ENCODE assay signal across 8 mouse cellular contexts in genomic region chr4:148008412-148008811, GRCm38 (mm10). TPM values are rescaled to one million over a fixed set of nuclear protein-coding genes. Genes with fewer than 3 reads are reported as not detected.
DNase-seq lines count a peak whose midpoint lies in the region; ATAC-seq and TF ChIP-seq lines count a peak whose summit lies in the region.

No protein-coding gene starts in this region.

- peak; percentile 19; the same call in 1 of the 2 replicates for TF ChIP-seq CTCF in thymus, adult 2 months (IDR thresholded peaks at IDR 0.05; ENCODE audit: borderline replicate concordance, control insufficient read depth, extremely low read depth, insufficient read depth, low read length, poor library complexity)
- peak; percentile 70 for TF ChIP-seq CTCF in lung, postnatal 0 days (IDR thresholded peaks at IDR 0.05)
- TF ChIP-seq CTCF in small intestine, adult 2 months (IDR thresholded peaks at IDR 0.05; ENCODE audit: extremely low read depth, insufficient read length, insufficient replicate concordance, low read depth, low read length), result peak; percentile 55; the same call in 1 of the 2 replicates

- H3K4me1 ChIP-seq in thymus, adult 2 months (replicated peaks; ENCODE audit: control insufficient read depth, insufficient read depth, low read length), result no peaks in the 10 kb centered on the region
- no peaks in the 10 kb centered on the region for H3K4me1 ChIP-seq in lung, postnatal 0 days (ENCODE audit: insufficient read depth, low read depth, low read length)
- H3K4me1 ChIP-seq in small intestine, adult 2 months (ENCODE audit: control insufficient read depth, insufficient read depth, insufficient read length, low read length), result no peaks in the 10 kb centered on the region

- TF ChIP-seq EP300 in lung, postnatal 0 days (IDR thresholded peaks at IDR 0.05), result no peak

- ATAC-seq in cerebellum, adult (ENCODE audit: insufficient number of reproducible peaks, low FRiP score, low TSS enrichment), result no peak
- ATAC-seq in erythroblast, adult 5-6 weeks (replicated peaks; ENCODE audit: low FRiP score, poor library complexity, severe bottlenecking), result peak; percentile 37; the same call in 1 of the 2 replicates
- ATAC-seq in lung, postnatal 0 days, result no peak

- peak; percentile 15 for DNase-seq in cerebellum, adult 8-10 months
- no peak for DNase-seq in thymus, adult 2 months
- DNase-seq in thymus, adult 18-20 months, result no peak
- peak; percentile 72 for DNase-seq in layer of hippocampus, adult 11-12 months (ENCODE audit: low spot score)
- DNase-seq in lung, postnatal 0 days (ENCODE audit: low spot score), result peak; percentile 7

- no peak overlapping the region for H3K4me2 ChIP-seq in lung, postnatal 0 days (replicated peaks; ENCODE audit: low read depth, low read length)

- no peak overlapping the region for H3K9ac ChIP-seq in lung, postnatal 0 days (replicated peaks; ENCODE audit: low read depth)

- no peak overlapping the region for H3K27ac ChIP-seq in thymus, adult 2 months (ENCODE audit: control insufficient read depth, insufficient read depth, low read length)
- H3K27ac ChIP-seq in lung, postnatal 0 days (ENCODE audit: low read length), result no peak overlapping the region
- H3K27ac ChIP-seq in small intestine, adult 2 months (ENCODE audit: insufficient read depth, low read depth, low read length), result no peak overlapping the region

- TF ChIP-seq POLR2A in thymus, adult 2 months (IDR thresholded peaks at IDR 0.05; ENCODE audit: control insufficient read depth, extremely low read depth, insufficient read depth, low read length, poor library complexity), result no peak
- no peak for TF ChIP-seq POLR2A in small intestine, adult 2 months (IDR thresholded peaks at IDR 0.05; ENCODE audit: low read depth, low read length)

- H3K27me3 ChIP-seq in thymus, adult 2 months (ENCODE audit: control insufficient read depth, insufficient read depth, low read length), result no peaks in the 10 kb centered on the region
- no peaks in the 10 kb centered on the region for H3K27me3 ChIP-seq in lung, postnatal 0 days (replicated peaks; ENCODE audit: insufficient read depth, low read length)
- H3K27me3 ChIP-seq in small intestine, adult 2 months (ENCODE audit: control insufficient read depth, insufficient read depth, low read length), result no peaks in the 10 kb centered on the region

- 98% methylated on average over 4 of the region's 4 CpGs for WGBS in thymus, adult 2 months
- WGBS in lung, postnatal 0 days, result 69% methylated on average over 4 of the region's 4 CpGs
- WGBS in small intestine, adult 2 months, result 84% methylated on average over 4 of the region's 4 CpGs

- H3K36me3 ChIP-seq in thymus, adult 2 months (ENCODE audit: control insufficient read depth, insufficient read depth, low read length), result peaks cover 49% of the 10 kb centered on the region
- H3K36me3 ChIP-seq in lung, postnatal 0 days (ENCODE audit: insufficient read depth, low read length), result peaks cover 64% of the 10 kb centered on the region
- peaks cover 22% of the 10 kb centered on the region for H3K36me3 ChIP-seq in small intestine, adult 2 months (ENCODE audit: control insufficient read depth, insufficient read depth, low read length)

- no peak overlapping the region for H3K4me3 ChIP-seq in thymus, adult 2 months (ENCODE audit: control insufficient read depth, insufficient read depth, low read length)
- no peak overlapping the region for H3K4me3 ChIP-seq in lung, postnatal 0 days (ENCODE audit: low read depth, low read length)
- no peak overlapping the region for H3K4me3 ChIP-seq in small intestine, adult 2 months (ENCODE audit: low read depth, low read length)

- H3K9me3 ChIP-seq in lung, postnatal 0 days (ENCODE audit: low read length), result no peaks in the 10 kb centered on the region

RNA-seq across cellular contexts. Expression of gene Nppa, which starts 7.9 kb away (rescaled TPM):
- 1.6 and 195 TPM in 2 replicates for polyA plus RNA-seq in thymus, adult 2 months (2012; rRNA removed)
- total RNA-seq in erythroblast, adult 5-6 weeks (2015; ENCODE audit: low replicate concordance), result not detected in 2 replicates
- not detected in 2 replicates for total RNA-seq in erythroblast, adult 5-6 weeks (2017; ENCODE audit: low replicate concordance)
- 1.6 and 2.8 TPM in 2 replicates for polyA plus RNA-seq in lung, postnatal 0 days (2015; fragmentation: Nextera tagmentation; extraction: Ambion mirVana)
- polyA plus RNA-seq in small intestine, adult 2 months (2012; rRNA removed), result not detected in 2 replicates

RNA-seq across cellular contexts. Expression of gene Nppb, which starts 22.8 kb away (rescaled TPM):
- 0.24 and 2.3 TPM in 2 replicates for polyA plus RNA-seq in thymus, adult 2 months (2012; rRNA removed)
- total RNA-seq in erythroblast, adult 5-6 weeks (2015; ENCODE audit: low replicate concordance), result not detected in 2 replicates
- not detected in 2 replicates for total RNA-seq in erythroblast, adult 5-6 weeks (2017; ENCODE audit: low replicate concordance)
- not detected in 2 replicates for polyA plus RNA-seq in lung, postnatal 0 days (2015; fragmentation: Nextera tagmentation; extraction: Ambion mirVana)
- polyA plus RNA-seq in small intestine, adult 2 months (2012; rRNA removed), result not detected in 2 replicates

RNA-seq across cellular contexts. Expression of gene Clcn6, which starts 30.2 kb away (rescaled TPM):
- polyA plus RNA-seq in thymus, adult 2 months (2012; rRNA removed), result 37.9 and 39.4 TPM in 2 replicates
- 0.63 and 2.1 TPM in 2 replicates for total RNA-seq in erythroblast, adult 5-6 weeks (2015; ENCODE audit: low replicate concordance)
- total RNA-seq in erythroblast, adult 5-6 weeks (2017; ENCODE audit: low replicate concordance), result 2.0 and 3.1 TPM in 2 replicates
- 3.5 and 4.1 TPM in 2 replicates for polyA plus RNA-seq in lung, postnatal 0 days (2015; fragmentation: Nextera tagmentation; extraction: Ambion mirVana)
- polyA plus RNA-seq in small intestine, adult 2 months (2012; rRNA removed), result 2.7 and 2.8 TPM in 2 replicates

RNA-seq across cellular contexts. Expression of gene Mthfr, which starts 30.5 kb away (rescaled TPM):
- polyA plus RNA-seq in thymus, adult 2 months (2012; rRNA removed), result 28.3 and 30.2 TPM in 2 replicates
- total RNA-seq in erythroblast, adult 5-6 weeks (2015; ENCODE audit: low replicate concordance), result 1.0 and 5.4 TPM in 2 replicates
- 4.9 and 7.7 TPM in 2 replicates for total RNA-seq in erythroblast, adult 5-6 weeks (2017; ENCODE audit: low replicate concordance)
- 14.0 and 14.2 TPM in 2 replicates for polyA plus RNA-seq in lung, postnatal 0 days (2015; fragmentation: Nextera tagmentation; extraction: Ambion mirVana)
- 5.6 and 8.8 TPM in 2 replicates for polyA plus RNA-seq in small intestine, adult 2 months (2012; rRNA removed)

Comparison
In these comparisons a context has a peak if more than half of its experiments do, and no peak if none do; other contexts are left out.
1. DNase-seq: peak in cerebellum, adult 8-10 months (single experiment), layer of hippocampus, adult 11-12 months (single experiment) and lung, postnatal 0 days (single experiment); none in thymus, adult 2 months (single experiment) and thymus, adult 18-20 months (0 of 2).
2. CTCF ChIP-seq: peak in every context shown above with its lines; median percentile 70 in lung, postnatal 0 days; 55 in small intestine, adult 2 months; 19 in thymus, adult 2 months.